Mouse (Mus musculus): ENCODE measurements at regions not wholly inside any gene's neighbourhood (a gene's known extent, or its start where the extent isn't known, plus 50 kb on each side); places are given as distances from the start of the nearest gene placed in this dataset.
A peak's percentile ranks its signal among the peaks of the same experiment; 100 is the strongest.

DNA sequence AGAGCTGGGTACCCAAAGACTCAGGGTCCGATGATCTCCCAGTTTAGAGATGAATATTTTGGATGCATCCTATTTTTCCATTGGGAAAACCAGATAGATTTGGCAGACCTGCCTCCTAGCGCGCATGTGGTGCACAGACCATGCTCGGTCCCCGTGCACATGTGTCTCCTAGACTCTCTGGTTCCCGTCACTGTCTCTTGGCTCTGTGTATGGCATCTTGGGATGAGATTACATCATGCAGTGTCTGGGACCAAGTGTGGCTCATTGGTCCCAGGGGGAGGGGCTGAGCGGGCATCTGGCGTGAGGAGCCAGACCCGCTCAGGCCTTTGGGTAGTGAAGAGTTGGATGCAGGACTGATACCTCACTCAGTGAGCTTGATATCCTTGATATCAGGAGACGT is 204.3 kb upstream of the Msx2 start:
- Histone ChIP-seq H3K9me3 (no peaks in the 10 kb centered on the region), H3K27ac (replicated peaks) (no peak overlapping the region), H3K27me3 (replicated peaks; ENCODE audit: low read depth, poor library complexity, severe bottlenecking) (peaks cover 14% of the 10 kb centered on the region; the same call in 1 of the 2 replicates), H3K4me3 (no peak overlapping the region), H3K4me1 (peaks cover 9% of the 10 kb centered on the region), H3K36me3 (replicated peaks) (no peaks in the 10 kb centered on the region)
- DNase-seq (ENCODE audit: low spot score): no peak
- WGBS: 91% methylated on average over 10 of the region's 10 CpGs

GRCm38 (mm10) chr13:53670361-53670760 is 197.5 kb upstream of the Msx2 start:
- peak overlapping the region; percentile 24; the same call in 1 of the 2 replicates for H3K27ac ChIP-seq (replicated peaks)
- peak; percentile 40 for DNase-seq (ENCODE audit: low spot score)
- peaks cover 5% of the 10 kb centered on the region; the same call in 1 of the 2 replicates for H3K9me3 ChIP-seq
- no peaks in the 10 kb centered on the region for H3K36me3 ChIP-seq (replicated peaks)
- 68% methylated on average over 19 of the region's 19 CpGs for WGBS
- no peaks in the 10 kb centered on the region for H3K27me3 ChIP-seq (replicated peaks; ENCODE audit: low read depth, poor library complexity, severe bottlenecking)
- H3K4me1 ChIP-seq: peaks cover 11% of the 10 kb centered on the region
- no peak overlapping the region for H3K4me3 ChIP-seq

GRCm38 (mm10) chr13:53667518-53667917 is 194.6 kb upstream of the Msx2 start:
- no peaks in the 10 kb centered on the region for H3K36me3 ChIP-seq (replicated peaks)
- WGBS: 89% methylated on average over 4 of the region's 4 CpGs
- peaks cover 5% of the 10 kb centered on the region; the same call in 1 of the 2 replicates for H3K9me3 ChIP-seq
- no peak overlapping the region for H3K4me3 ChIP-seq
- H3K27me3 ChIP-seq (replicated peaks; ENCODE audit: low read depth, poor library complexity, severe bottlenecking): no peaks in the 10 kb centered on the region
- peaks cover 11% of the 10 kb centered on the region for H3K4me1 ChIP-seq
- no peak overlapping the region for H3K27ac ChIP-seq (replicated peaks)
- no peak for DNase-seq (ENCODE audit: low spot score)

GRCm38 (mm10) chr13:53665592-53665991 is 192.7 kb upstream of the Msx2 start:
- no peaks in the 10 kb centered on the region for H3K36me3 ChIP-seq (replicated peaks)
- no peak overlapping the region for H3K4me3 ChIP-seq
- no peak for DNase-seq (ENCODE audit: low spot score)
- WGBS: 94% methylated on average over 2 of the region's 2 CpGs
- H3K27me3 ChIP-seq (replicated peaks; ENCODE audit: low read depth, poor library complexity, severe bottlenecking): no peaks in the 10 kb centered on the region
- H3K27ac ChIP-seq (replicated peaks): no peak overlapping the region
- H3K4me1 ChIP-seq: peaks cover 8% of the 10 kb centered on the region
- H3K9me3 ChIP-seq: peaks cover 5% of the 10 kb centered on the region; the same call in 1 of the 2 replicates

DNA sequence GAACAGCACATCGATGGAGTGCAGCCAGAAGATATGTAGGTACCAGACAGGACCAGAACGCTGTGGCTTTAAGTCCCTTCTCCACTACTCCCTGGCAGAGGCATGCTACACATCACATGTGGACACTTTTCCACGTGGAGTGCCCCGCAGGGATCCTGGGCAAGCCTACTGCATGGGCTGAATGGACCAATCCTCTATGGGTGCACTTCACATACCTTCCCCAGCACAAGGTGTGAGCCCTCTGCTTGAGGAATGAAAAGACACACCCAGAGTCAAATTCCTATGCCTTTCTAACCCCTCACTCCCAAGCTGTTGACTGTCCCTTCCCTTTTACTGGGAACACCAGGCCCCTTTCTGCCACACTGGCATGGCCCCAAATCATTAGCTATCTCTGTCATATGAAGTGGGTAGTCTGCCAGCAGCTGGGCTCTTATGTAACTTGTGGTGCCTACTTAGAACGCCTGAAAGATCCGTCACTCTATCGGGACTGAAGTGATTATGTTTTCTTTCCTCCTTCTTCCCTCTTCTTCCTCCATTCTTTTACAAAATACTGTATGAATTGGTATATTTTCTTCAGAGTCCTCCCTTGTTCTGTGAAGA is 191.9 kb upstream of the Msx2 start:
- 94% methylated on average over 7 of the region's 7 CpGs for WGBS

DNA sequence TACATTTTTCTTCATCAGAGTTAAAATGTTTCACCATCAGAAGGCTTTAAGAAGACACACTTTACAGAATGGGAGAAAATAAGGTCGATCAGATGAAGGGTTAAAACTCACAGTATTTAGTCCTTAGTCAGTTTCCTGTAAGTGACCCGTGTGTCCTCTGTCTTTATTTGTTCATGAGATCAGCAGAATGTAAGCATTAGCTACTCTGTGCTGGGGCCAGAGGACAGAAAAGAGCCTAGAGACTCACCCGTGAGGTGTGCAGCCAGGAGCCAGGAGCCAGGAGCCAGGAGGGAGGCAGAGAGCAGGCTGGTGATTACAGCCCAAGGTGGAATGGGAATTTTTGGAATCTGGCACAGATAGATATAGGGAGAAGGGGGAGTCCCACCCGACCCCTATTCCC is 180.0 kb upstream of the Msx2 start:
- WGBS: 53% methylated on average over 4 of the region's 4 CpGs
- H3K27ac ChIP-seq (replicated peaks): no peak overlapping the region
- DNase-seq (ENCODE audit: low spot score): no peak
- H3K4me1 ChIP-seq: 0 out of 2 replicates have a peak, but pooled peaks cover 3% of the 10 kb centered on the region
- no peaks in the 10 kb centered on the region for H3K9me3 ChIP-seq
- H3K27me3 ChIP-seq (replicated peaks; ENCODE audit: low read depth, poor library complexity, severe bottlenecking): 0 out of 2 replicates have a peak, but pooled peaks cover 2% of the 10 kb centered on the region
- no peaks in the 10 kb centered on the region for H3K36me3 ChIP-seq (replicated peaks)
- H3K4me3 ChIP-seq: no peak overlapping the region

More for the DNA sequence above, 191.9 kb upstream of the Msx2 start:
- Histone ChIP-seq H3K4me3 (no peak overlapping the region), H3K9me3 (peaks cover 5% of the 10 kb centered on the region; the same call in 1 of the 2 replicates), H3K4me1 (no peaks in the 10 kb centered on the region), H3K27me3 (replicated peaks; ENCODE audit: low read depth, poor library complexity, severe bottlenecking) (no peaks in the 10 kb centered on the region), H3K27ac (replicated peaks) (no peak overlapping the region), H3K36me3 (replicated peaks) (no peaks in the 10 kb centered on the region)
- DNase-seq (ENCODE audit: low spot score): no peak

DNA sequence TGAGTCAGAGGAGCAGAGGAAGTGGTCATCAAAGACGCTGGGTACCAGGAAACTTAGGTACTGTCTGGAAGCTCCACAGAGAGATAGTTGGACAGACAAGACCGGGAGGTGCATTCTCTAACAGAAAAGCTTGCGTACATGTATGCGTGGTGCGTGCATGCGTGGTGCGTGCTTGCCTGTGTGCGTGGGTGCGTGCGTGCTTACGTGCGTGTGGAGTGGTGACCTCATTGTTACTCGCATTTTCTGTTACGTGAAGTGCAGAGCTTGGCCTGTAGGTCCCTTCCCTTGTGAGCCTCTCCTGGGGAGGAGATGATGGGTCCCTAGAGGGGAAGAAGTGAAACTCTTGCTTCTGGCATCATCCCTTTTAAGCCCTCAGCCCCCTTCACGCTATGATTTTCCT is 175.5 kb upstream of the Msx2 start:
- Histone ChIP-seq H3K27me3 (replicated peaks; ENCODE audit: low read depth, poor library complexity, severe bottlenecking) (0 out of 2 replicates have a peak, but pooled peaks cover 2% of the 10 kb centered on the region), H3K4me1 (0 out of 2 replicates have a peak, but pooled peaks cover 3% of the 10 kb centered on the region), H3K36me3 (replicated peaks) (no peaks in the 10 kb centered on the region), H3K27ac (replicated peaks) (no peak overlapping the region), H3K4me3 (no peak overlapping the region), H3K9me3 (no peaks in the 10 kb centered on the region)
- WGBS: 93% methylated on average over 15 of the region's 15 CpGs
- DNase-seq (ENCODE audit: low spot score): no peak

DNA sequence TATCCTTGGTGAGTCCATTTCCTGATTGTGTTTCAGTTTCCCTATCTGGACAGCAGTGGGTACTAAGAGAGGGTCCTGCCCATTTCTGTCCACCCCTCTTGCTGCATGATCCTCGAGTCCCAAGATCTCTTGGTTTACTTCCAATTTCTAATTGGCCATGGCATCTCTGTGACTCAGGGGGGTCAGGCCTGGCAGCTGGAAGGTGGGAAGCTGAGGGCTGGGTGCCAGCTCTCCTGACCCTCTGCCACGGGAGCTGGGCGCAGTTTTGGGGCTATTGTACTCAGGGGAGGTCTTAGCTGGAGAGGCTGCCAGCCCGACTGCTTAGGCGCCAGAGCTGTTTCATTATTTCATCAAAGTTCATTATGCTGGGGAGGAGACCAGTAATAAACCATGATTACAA is 169.7 kb upstream of the Msx2 start:
- no peaks in the 10 kb centered on the region for H3K4me1 ChIP-seq
- DNase-seq (ENCODE audit: low spot score): no peak
- H3K27ac ChIP-seq (replicated peaks): no peak overlapping the region
- H3K27me3 ChIP-seq (replicated peaks; ENCODE audit: low read depth, poor library complexity, severe bottlenecking): no peaks in the 10 kb centered on the region
- no peak overlapping the region for H3K4me3 ChIP-seq
- no peaks in the 10 kb centered on the region for H3K36me3 ChIP-seq (replicated peaks)
- H3K9me3 ChIP-seq: no peaks in the 10 kb centered on the region
- WGBS: 85% methylated on average over 5 of the region's 5 CpGs

DNA sequence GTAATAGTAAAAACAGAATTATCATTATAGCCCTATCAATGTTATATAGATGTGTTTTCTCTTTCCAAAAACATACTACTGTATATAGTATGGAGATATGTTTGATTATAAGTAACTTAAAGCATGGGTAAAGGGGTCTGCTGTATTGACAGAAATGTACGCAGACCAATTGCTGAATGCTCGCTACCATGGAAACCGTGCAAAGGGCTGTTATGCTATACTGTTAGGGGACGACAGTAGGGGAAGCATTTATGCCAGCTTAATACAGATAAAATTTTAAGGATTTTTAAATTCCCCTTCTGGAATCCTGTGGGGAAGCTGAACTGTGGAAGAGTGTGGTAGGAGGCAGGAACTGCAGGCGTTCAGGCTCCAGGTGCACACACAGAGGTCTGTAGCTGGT is 166.7 kb upstream of the Msx2 start:
- Histone ChIP-seq H3K4me1 (0 out of 2 replicates have a peak, but pooled peaks cover 3% of the 10 kb centered on the region), H3K36me3 (replicated peaks) (no peaks in the 10 kb centered on the region), H3K4me3 (no peak overlapping the region), H3K27ac (replicated peaks) (no peak overlapping the region), H3K27me3 (replicated peaks; ENCODE audit: low read depth, poor library complexity, severe bottlenecking) (no peaks in the 10 kb centered on the region; the same call in 1 of the 2 replicates), H3K9me3 (no peaks in the 10 kb centered on the region)
- WGBS: 93% methylated on average over 5 of the region's 5 CpGs
- DNase-seq (ENCODE audit: low spot score): no peak

GRCm38 (mm10) chr13:53639115-53639514 is 166.2 kb upstream of the Msx2 start:
- Histone ChIP-seq H3K36me3 (replicated peaks) (no peaks in the 10 kb centered on the region), H3K4me3 (no peak overlapping the region), H3K9me3 (no peaks in the 10 kb centered on the region), H3K4me1 (0 out of 2 replicates have a peak, but pooled peaks cover 3% of the 10 kb centered on the region), H3K27ac (replicated peaks) (no peak overlapping the region), H3K27me3 (replicated peaks; ENCODE audit: low read depth, poor library complexity, severe bottlenecking) (no peaks in the 10 kb centered on the region; the same call in 1 of the 2 replicates)
- 85% methylated on average over 10 of the region's 10 CpGs for WGBS
- no peak for DNase-seq (ENCODE audit: low spot score)

DNA sequence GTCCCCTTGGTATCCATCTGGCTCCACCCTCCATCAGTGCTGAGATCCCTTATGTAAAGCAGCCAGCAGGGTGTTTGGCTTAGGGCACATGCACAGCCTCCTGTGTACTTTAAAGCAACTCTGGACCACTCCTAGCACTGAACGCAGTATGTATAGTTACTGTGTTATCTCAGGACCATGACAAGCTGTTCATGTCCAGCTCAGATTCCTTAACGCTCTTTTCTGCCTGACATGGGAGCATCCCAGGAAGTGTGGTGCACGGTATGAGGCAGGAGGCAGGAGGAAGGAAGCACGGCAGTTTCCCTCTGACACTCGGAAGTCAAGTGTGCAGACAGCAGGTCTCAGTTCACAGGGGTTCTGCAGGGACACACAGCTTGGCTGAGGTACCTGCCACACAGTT is 163.1 kb upstream of the Msx2 start:
- no peak for DNase-seq (ENCODE audit: low spot score)
- Histone ChIP-seq H3K27me3 (replicated peaks; ENCODE audit: low read depth, poor library complexity, severe bottlenecking) (no peaks in the 10 kb centered on the region; the same call in 1 of the 2 replicates), H3K4me3 (no peak overlapping the region), H3K9me3 (no peaks in the 10 kb centered on the region), H3K27ac (replicated peaks) (no peak overlapping the region), H3K36me3 (replicated peaks) (no peaks in the 10 kb centered on the region), H3K4me1 (0 out of 2 replicates have a peak, but pooled peaks cover 3% of the 10 kb centered on the region)
- 77% methylated on average over 5 of the region's 5 CpGs for WGBS

GRCm38 (mm10) chr13:53634637-53635203 is 161.8 kb upstream of the Msx2 start:
- Histone ChIP-seq H3K27ac (replicated peaks) (no peak overlapping the region), H3K4me1 (0 out of 2 replicates have a peak, but pooled peaks cover 3% of the 10 kb centered on the region), H3K27me3 (replicated peaks; ENCODE audit: low read depth, poor library complexity, severe bottlenecking) (no peaks in the 10 kb centered on the region; the same call in 1 of the 2 replicates), H3K4me3 (no peak overlapping the region), H3K36me3 (replicated peaks) (no peaks in the 10 kb centered on the region), H3K9me3 (no peaks in the 10 kb centered on the region)
- no peak for DNase-seq (ENCODE audit: low spot score)
- 67% methylated on average over 9 of the region's 9 CpGs for WGBS

DNA sequence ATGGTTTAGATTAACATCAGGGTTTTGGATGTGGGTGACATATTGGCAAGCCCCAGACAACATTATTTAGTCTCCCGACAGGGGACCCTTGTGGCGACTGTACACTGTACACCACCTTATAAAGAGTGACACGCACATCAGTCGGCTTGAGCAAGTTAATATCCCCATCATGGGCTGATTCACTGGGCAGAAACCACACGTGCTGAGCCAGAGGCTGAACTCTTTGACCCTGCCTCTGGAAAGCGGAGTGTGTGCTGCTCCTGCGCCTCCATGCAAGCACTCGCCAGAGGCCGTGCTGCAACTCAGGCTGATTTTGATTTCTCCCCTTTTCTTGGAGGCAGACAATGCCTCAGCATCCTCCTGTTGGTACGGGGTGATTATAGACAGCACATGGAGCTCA is 125.2 kb upstream of the Msx2 start:
- Histone ChIP-seq H3K4me1 (peaks cover 68% of the 10 kb centered on the region), H3K36me3 (replicated peaks) (no peaks in the 10 kb centered on the region), H3K27ac (replicated peaks) (peak overlapping the region; percentile 79), H3K27me3 (replicated peaks; ENCODE audit: low read depth, poor library complexity, severe bottlenecking) (peaks cover 23% of the 10 kb centered on the region), H3K9me3 (no peaks in the 10 kb centered on the region), H3K4me3 (no peak overlapping the region)
- WGBS: 35% methylated on average over 10 of the region's 10 CpGs
- DNase-seq (ENCODE audit: low spot score): peak; percentile 63

Measured in embryonic facial prominence, embryonic 10.5 days (tissue).